Mouse (Mus musculus): ENCODE measurements at regions not wholly inside any gene's neighbourhood (a gene's known extent, or its start where the extent isn't known, plus 50 kb on each side); places are given as distances from the start of the nearest gene placed in this dataset.

- Histone ChIP-seq H3K4me1 (ENCODE audit: control insufficient read depth, insufficient read depth, low read length) (no peaks in the 10 kb centered on the region), H3K4me3 (replicated peaks; ENCODE audit: control insufficient read depth, low read depth, low read length) (no peak overlapping the region), H3K27ac (ENCODE audit: control insufficient read depth, insufficient read depth, low read depth, low read length, poor library complexity) (no peak overlapping the region)
- WGBS, result 84% methylated on average over 5 of the region's 5 CpGs
- TF ChIP-seq POLR2A (IDR thresholded peaks at IDR 0.05; ENCODE audit: borderline replicate concordance, control insufficient read depth, low read depth, low read length) (no peak), CTCF (IDR thresholded peaks at IDR 0.05; ENCODE audit: control insufficient read depth, insufficient read depth, low read length) (no peak)
Measured at GRCm38 (mm10) chr7:82921722-82922121, 54.6 kb downstream of the Mex3b start.

GRCm38 (mm10) chr7:82923220-82924071, 56.3 kb downstream of the Mex3b start:
- Histone ChIP-seq H3K4me1 (ENCODE audit: control insufficient read depth, insufficient read depth, low read length) (no peaks in the 10 kb centered on the region), H3K4me3 (replicated peaks; ENCODE audit: control insufficient read depth, low read depth, low read length) (no peak overlapping the region)
- WGBS, result 82% methylated on average over 11 of the region's 11 CpGs

GRCm38 (mm10) chr7:82924092-82924491, 57.0 kb downstream of the Mex3b start:
- TF ChIP-seq POLR2A (IDR thresholded peaks at IDR 0.05; ENCODE audit: borderline replicate concordance, control insufficient read depth, low read depth, low read length) (no peak), CTCF (IDR thresholded peaks at IDR 0.05; ENCODE audit: control insufficient read depth, insufficient read depth, low read length) (no peak)
- H3K4me3 ChIP-seq (replicated peaks; ENCODE audit: control insufficient read depth, low read depth, low read length), result no peak overlapping the region
- H3K4me1 ChIP-seq (ENCODE audit: control insufficient read depth, insufficient read depth, low read length), result no peaks in the 10 kb centered on the region
- 82% methylated on average over 3 of the region's 3 CpGs for WGBS
- no peak overlapping the region for H3K27ac ChIP-seq (ENCODE audit: control insufficient read depth, insufficient read depth, low read depth, low read length, poor library complexity)

More at GRCm38 (mm10) chr7:82923220-82924071, 56.3 kb downstream of the Mex3b start:
- H3K27ac ChIP-seq (ENCODE audit: control insufficient read depth, insufficient read depth, low read depth, low read length, poor library complexity), result no peak overlapping the region
- TF ChIP-seq POLR2A (IDR thresholded peaks at IDR 0.05; ENCODE audit: borderline replicate concordance, control insufficient read depth, low read depth, low read length) (no peak), CTCF (IDR thresholded peaks at IDR 0.05; ENCODE audit: control insufficient read depth, insufficient read depth, low read length) (no peak)

- Histone ChIP-seq H3K4me1 (ENCODE audit: control insufficient read depth, insufficient read depth, low read length) (no peaks in the 10 kb centered on the region), H3K4me3 (replicated peaks; ENCODE audit: control insufficient read depth, low read depth, low read length) (no peak overlapping the region), H3K27ac (ENCODE audit: control insufficient read depth, insufficient read depth, low read depth, low read length, poor library complexity) (no peak overlapping the region)
- TF ChIP-seq CTCF (IDR thresholded peaks at IDR 0.05; ENCODE audit: control insufficient read depth, insufficient read depth, low read length) (no peak), POLR2A (IDR thresholded peaks at IDR 0.05; ENCODE audit: borderline replicate concordance, control insufficient read depth, low read depth, low read length) (no peak)
- 74% methylated on average over 3 of the region's 3 CpGs for WGBS
Measured at GRCm38 (mm10) chr7:82938311-82938710, 71.2 kb downstream of the Mex3b start.

GRCm38 (mm10) chr7:82939536-82939935, 72.4 kb downstream of the Mex3b start:
- no peaks in the 10 kb centered on the region for H3K4me1 ChIP-seq (ENCODE audit: control insufficient read depth, insufficient read depth, low read length)
- 75% methylated on average over 11 of the region's 11 CpGs for WGBS
- TF ChIP-seq CTCF (IDR thresholded peaks at IDR 0.05; ENCODE audit: control insufficient read depth, insufficient read depth, low read length) (no peak), POLR2A (IDR thresholded peaks at IDR 0.05; ENCODE audit: borderline replicate concordance, control insufficient read depth, low read depth, low read length) (no peak)
- no peak overlapping the region for H3K4me3 ChIP-seq (replicated peaks; ENCODE audit: control insufficient read depth, low read depth, low read length)
- H3K27ac ChIP-seq (ENCODE audit: control insufficient read depth, insufficient read depth, low read depth, low read length, poor library complexity), result no peak overlapping the region

- no peaks in the 10 kb centered on the region for H3K4me1 ChIP-seq (ENCODE audit: control insufficient read depth, insufficient read depth, low read length)
- no peak overlapping the region for H3K27ac ChIP-seq (ENCODE audit: control insufficient read depth, insufficient read depth, low read depth, low read length, poor library complexity)
- H3K4me3 ChIP-seq (replicated peaks; ENCODE audit: control insufficient read depth, low read depth, low read length), result no peak overlapping the region
- TF ChIP-seq POLR2A (IDR thresholded peaks at IDR 0.05; ENCODE audit: borderline replicate concordance, control insufficient read depth, low read depth, low read length), result no peak
- no peak for TF ChIP-seq CTCF (IDR thresholded peaks at IDR 0.05; ENCODE audit: control insufficient read depth, insufficient read depth, low read length)
- 80% methylated on average over 9 of the region's 9 CpGs for WGBS
Measured at GRCm38 (mm10) chr7:82943376-82943775, 76.2 kb downstream of the Mex3b start.

- TF ChIP-seq POLR2A (IDR thresholded peaks at IDR 0.05; ENCODE audit: borderline replicate concordance, control insufficient read depth, low read depth, low read length) (no peak), CTCF (IDR thresholded peaks at IDR 0.05; ENCODE audit: control insufficient read depth, insufficient read depth, low read length) (no peak)
- Histone ChIP-seq H3K4me3 (replicated peaks; ENCODE audit: control insufficient read depth, low read depth, low read length) (no peak overlapping the region), H3K4me1 (ENCODE audit: control insufficient read depth, insufficient read depth, low read length) (no peaks in the 10 kb centered on the region), H3K27ac (ENCODE audit: control insufficient read depth, insufficient read depth, low read depth, low read length, poor library complexity) (no peak overlapping the region)
- 94% methylated on average over 1 of the region's 1 CpGs for WGBS
Measured at GRCm38 (mm10) chr7:82943797-82944196, 76.7 kb downstream of the Mex3b start.

- H3K27ac ChIP-seq (ENCODE audit: control insufficient read depth, insufficient read depth, low read depth, low read length, poor library complexity), result no peak overlapping the region
- H3K4me3 ChIP-seq (replicated peaks; ENCODE audit: control insufficient read depth, low read depth, low read length), result no peak overlapping the region
- H3K4me1 ChIP-seq (ENCODE audit: control insufficient read depth, insufficient read depth, low read length), result no peaks in the 10 kb centered on the region
- 74% methylated on average over 6 of the region's 6 CpGs for WGBS
- TF ChIP-seq POLR2A (IDR thresholded peaks at IDR 0.05; ENCODE audit: borderline replicate concordance, control insufficient read depth, low read depth, low read length), result no peak
- no peak for TF ChIP-seq CTCF (IDR thresholded peaks at IDR 0.05; ENCODE audit: control insufficient read depth, insufficient read depth, low read length)
Measured at GRCm38 (mm10) chr7:82949372-82949771, 82.2 kb downstream of the Mex3b start.

Measured in bone marrow, adult 2 months (tissue).